Mouse (Mus musculus) liver, embryonic 15.5 days (tissue): ENCODE data around the gene Ccdc34. TPM values are rescaled to one million over a fixed set of nuclear protein-coding genes. Genes with fewer than 3 reads are reported as not detected.

ENCODE experiments used
- ATAC-seq: fragments of 200-750 bp; cut with Nextera tagmentation; 2 replicates; pipeline ENCODE4 v1.8.0; 2017; ENCODE audit warnings: moderate number of reproducible peaks, mild to moderate bottlenecking, moderate library complexity; ENCODE audit not compliant: insufficient read depth
- H3K27ac ChIP-seq: fragments of 300-500 bp; sonication (generic); replicated peaks from 2 replicates; pipeline ENCODE4 v1.5.1; 2015; ENCODE audit warnings: mild to moderate bottlenecking, inconsistent platforms
- H3K27me3 ChIP-seq: fragments of 300-500 bp; sonication (generic); 2 replicates; pipeline ENCODE4 v1.6.1; 2015; ENCODE audit warnings: mild to moderate bottlenecking, inconsistent platforms
- H3K36me3 ChIP-seq: fragments of 300-500 bp; sonication (generic); replicated peaks from 2 replicates; pipeline ENCODE4 v1.6.1; 2015; ENCODE audit warnings: moderate library complexity, mild to moderate bottlenecking, inconsistent platforms
- H3K4me1 ChIP-seq: fragments of 300-500 bp; sonication (generic); replicated peaks from 2 replicates; pipeline ENCODE4 v1.6.1; 2015; ENCODE audit warnings: inconsistent platforms
- H3K4me2 ChIP-seq: fragments of 300-500 bp; sonication (generic); 2 replicates; pipeline ENCODE4 v1.6.1; 2015; ENCODE audit warnings: moderate library complexity, mild to moderate bottlenecking, inconsistent platforms
- H3K4me3 ChIP-seq: fragments of 300-500 bp; sonication (generic); replicated peaks from 2 replicates; pipeline ENCODE4 v1.5.1; 2015; ENCODE audit warnings: mild to moderate bottlenecking, inconsistent platforms
- H3K9ac ChIP-seq: fragments of 300-500 bp; sonication (generic); 2 replicates; pipeline ENCODE4 v1.6.1; 2015; ENCODE audit warnings: moderate library complexity, mild to moderate bottlenecking, inconsistent platforms
- H3K9me3 ChIP-seq: fragments of 300-500 bp; sonication (generic); replicated peaks from 2 replicates; pipeline ENCODE4 v1.6.1; 2016; ENCODE audit warnings: inconsistent platforms
- WGBS: fragments of 180-500 bp; shearing (Covaris S2); methylation state at CpG from one replicate; pipeline ENCODE4 v1.1.7; 2015; ENCODE audit warnings: mixed read lengths; ENCODE audit not compliant: insufficient replicate concordance; 5-methylcytosine and 5-hydroxymethylcytosine counted together
- polyA plus RNA-seq: library from polyadenylated mRNA; unstranded; fragments of >200 nt; fragmentation: Nextera tagmentation; extraction: Ambion mirVana; gene quantifications from 2 replicates; pipeline ENCODE4 v1.2.1, GENCODE M21; 2015

Ccdc34 gene
- polyA plus RNA-seq, 1 experiment from 2014 or later: 19.4 TPM

GRCm38 (mm10) chr2:110004668-110005067 is 12.9 kb upstream of the Ccdc34 start:
- H3K4me1 ChIP-seq: peaks cover 43% of the 10 kb centered on the region

GRCm38 (mm10) chr2:110005164-110005563 is 12.5 kb upstream of the Ccdc34 start:
- ATAC-seq: no peak
- no peak overlapping the region for H3K9ac ChIP-seq
- WGBS: 67% methylated on average over 3 of the region's 3 CpGs
- no peaks in the 10 kb centered on the region; the same call in 1 of the 2 replicates for H3K36me3 ChIP-seq
- H3K4me2 ChIP-seq: no peak overlapping the region
- H3K4me3 ChIP-seq: no peak overlapping the region
- peak overlapping the region; percentile 71 for H3K27ac ChIP-seq
- peaks cover 43% of the 10 kb centered on the region for H3K4me1 ChIP-seq
- H3K9me3 ChIP-seq: no peaks in the 10 kb centered on the region
- H3K27me3 ChIP-seq: no peaks in the 10 kb centered on the region

More at GRCm38 (mm10) chr2:110004668-110005067, 12.9 kb upstream of the Ccdc34 start:
- H3K4me2 ChIP-seq: no peak overlapping the region
- no peak for ATAC-seq
- H3K36me3 ChIP-seq: no peaks in the 10 kb centered on the region; the same call in 1 of the 2 replicates
- no peaks in the 10 kb centered on the region for H3K9me3 ChIP-seq
- no peak overlapping the region for H3K4me3 ChIP-seq
- 77% methylated on average over 1 of the region's 1 CpGs for WGBS
- no peaks in the 10 kb centered on the region for H3K27me3 ChIP-seq
- peak overlapping the region; percentile 43; the same call in 1 of the 2 replicates for H3K27ac ChIP-seq
- H3K9ac ChIP-seq: no peak overlapping the region

GRCm38 (mm10) chr2:110005596-110006239 is 11.9 kb upstream of the Ccdc34 start:
- WGBS: 36% methylated on average over 3 of the region's 3 CpGs
- Histone ChIP-seq H3K27me3 (no peaks in the 10 kb centered on the region), H3K4me3 (no peak overlapping the region), H3K9me3 (no peaks in the 10 kb centered on the region), H3K36me3 (no peaks in the 10 kb centered on the region; the same call in 1 of the 2 replicates), H3K9ac (no peak overlapping the region), H3K4me2 (peak overlapping the region; percentile 32), H3K27ac (peak overlapping the region; percentile 71), H3K4me1 (peaks cover 43% of the 10 kb centered on the region)
- ATAC-seq: peak; percentile 30; the same call in 1 of the 2 replicates

GRCm38 (mm10) chr2:110007423-110008267 is 10.0 kb upstream of the Ccdc34 start:
- ATAC-seq: peak; percentile 89
- 41% methylated on average over 10 of the region's 10 CpGs for WGBS
- Histone ChIP-seq H3K4me3 (no peak overlapping the region), H3K27ac (peak overlapping the region; percentile 76), H3K9ac (0 out of 2 replicates have a peak overlapping the region, but pooled peaks have one; percentile 0), H3K4me2 (peak overlapping the region; percentile 50), H3K27me3 (no peaks in the 10 kb centered on the region), H3K9me3 (no peaks in the 10 kb centered on the region), H3K4me1 (peaks cover 43% of the 10 kb centered on the region), H3K36me3 (peaks cover 14% of the 10 kb centered on the region)

GRCm38 (mm10) chr2:110009449-110009848 is 8.2 kb upstream of the Ccdc34 start:
- Histone ChIP-seq H3K9ac (no peak overlapping the region), H3K27ac (no peak overlapping the region), H3K4me1 (peaks cover 43% of the 10 kb centered on the region), H3K36me3 (peaks cover 14% of the 10 kb centered on the region), H3K4me3 (no peak overlapping the region), H3K4me2 (no peak overlapping the region), H3K9me3 (no peaks in the 10 kb centered on the region), H3K27me3 (no peaks in the 10 kb centered on the region)
- ATAC-seq: no peak

GRCm38 (mm10) chr2:110012184-110012725 is 5.4 kb upstream of the Ccdc34 start:
- WGBS: 85% methylated on average over 13 of the region's 13 CpGs
- no peak overlapping the region for H3K9ac ChIP-seq
- ATAC-seq: no peak
- no peak overlapping the region for H3K4me3 ChIP-seq
- H3K4me2 ChIP-seq: no peak overlapping the region
- H3K36me3 ChIP-seq: peaks cover 14% of the 10 kb centered on the region
- peaks cover 28% of the 10 kb centered on the region for H3K4me1 ChIP-seq
- no peaks in the 10 kb centered on the region for H3K9me3 ChIP-seq
- no peaks in the 10 kb centered on the region for H3K27me3 ChIP-seq
- H3K27ac ChIP-seq: no peak overlapping the region

- Histone ChIP-seq H3K27ac (peak overlapping the region; percentile 83; the same call in 1 of the 2 replicates), H3K9ac (0 out of 2 replicates have a peak overlapping the region, but pooled peaks have one; percentile 80), H3K4me3 (peak overlapping the region; percentile 74), H3K27me3 (no peaks in the 10 kb centered on the region), H3K4me1 (peaks cover 38% of the 10 kb centered on the region), H3K9me3 (no peaks in the 10 kb centered on the region), H3K4me2 (peak overlapping the region; percentile 67), H3K36me3 (peaks cover 25% of the 10 kb centered on the region)
- no peak for ATAC-seq
- 32% methylated on average over 7 of the region's 7 CpGs for WGBS
Observed at GRCm38 (mm10) chr2:110017087-110017486, 530 bp upstream of the Ccdc34 start.

- H3K27ac ChIP-seq: no peak overlapping the region
- peaks cover 31% of the 10 kb centered on the region for H3K36me3 ChIP-seq
- 85% methylated on average over 4 of the region's 4 CpGs for WGBS
- H3K4me2 ChIP-seq: peak overlapping the region; percentile 67
- no peaks in the 10 kb centered on the region for H3K9me3 ChIP-seq
- H3K4me3 ChIP-seq: peak overlapping the region; percentile 74
- 0 out of 2 replicates have a peak overlapping the region, but pooled peaks have one; percentile 80 for H3K9ac ChIP-seq
- ATAC-seq: no peak
- no peaks in the 10 kb centered on the region for H3K27me3 ChIP-seq
- peaks cover 38% of the 10 kb centered on the region for H3K4me1 ChIP-seq
Observed at GRCm38 (mm10) chr2:110019656-110020055, 2.0 kb downstream of the Ccdc34 start.

- no peaks in the 10 kb centered on the region for H3K9me3 ChIP-seq
- H3K36me3 ChIP-seq: peaks cover 31% of the 10 kb centered on the region
- H3K4me1 ChIP-seq: peaks cover 34% of the 10 kb centered on the region
- 79% methylated on average over 1 of the region's 1 CpGs for WGBS
- H3K9ac ChIP-seq: no peak overlapping the region
- peak overlapping the region; percentile 67 for H3K4me2 ChIP-seq
- no peaks in the 10 kb centered on the region for H3K27me3 ChIP-seq
- ATAC-seq: no peak
- peak overlapping the region; percentile 74; the same call in 1 of the 2 replicates for H3K4me3 ChIP-seq
- no peak overlapping the region for H3K27ac ChIP-seq
Observed at GRCm38 (mm10) chr2:110020430-110020829, 2.8 kb downstream of the Ccdc34 start.

- no peak for ATAC-seq
- H3K4me2 ChIP-seq: no peak overlapping the region
Observed at GRCm38 (mm10) chr2:110036265-110036664, 18.6 kb downstream of the Ccdc34 start.

GRCm38 (mm10) chr2:110036665-110037064 is 19.0 kb downstream of the Ccdc34 start:
- H3K9ac ChIP-seq: no peak overlapping the region
- WGBS: 72% methylated on average over 4 of the region's 4 CpGs
- peaks cover 41% of the 10 kb centered on the region for H3K36me3 ChIP-seq
- no peak overlapping the region for H3K4me3 ChIP-seq
- ATAC-seq: no peak
- no peak overlapping the region for H3K27ac ChIP-seq
- H3K4me1 ChIP-seq: 0 out of 2 replicates have a peak, but pooled peaks cover 4% of the 10 kb centered on the region
- H3K27me3 ChIP-seq: no peaks in the 10 kb centered on the region
- no peak overlapping the region for H3K4me2 ChIP-seq
- H3K9me3 ChIP-seq: no peaks in the 10 kb centered on the region

More at GRCm38 (mm10) chr2:110036265-110036664, 18.6 kb downstream of the Ccdc34 start:
- H3K9ac ChIP-seq: no peak overlapping the region
- H3K36me3 ChIP-seq: peaks cover 39% of the 10 kb centered on the region
- no peak overlapping the region for H3K27ac ChIP-seq
- H3K4me3 ChIP-seq: no peak overlapping the region
- H3K9me3 ChIP-seq: no peaks in the 10 kb centered on the region
- 58% methylated on average over 4 of the region's 4 CpGs for WGBS
- no peaks in the 10 kb centered on the region for H3K27me3 ChIP-seq
- H3K4me1 ChIP-seq: 0 out of 2 replicates have a peak, but pooled peaks cover 4% of the 10 kb centered on the region
